Mouse (Mus musculus): ENCODE measurements around the gene Ift122. TPM values are rescaled to one million over a fixed set of nuclear protein-coding genes. Genes with fewer than 3 reads are reported as not detected.
"Not testable (repeated sequence)": the region's sequence is repeated elsewhere in the genome, so short reads cannot be mapped to it uniquely, and the experiment has no call there.

Gene Ift122
- total RNA-seq, 2 experiments from 2014 or later: 23.5 to 25.6 TPM

DNA sequence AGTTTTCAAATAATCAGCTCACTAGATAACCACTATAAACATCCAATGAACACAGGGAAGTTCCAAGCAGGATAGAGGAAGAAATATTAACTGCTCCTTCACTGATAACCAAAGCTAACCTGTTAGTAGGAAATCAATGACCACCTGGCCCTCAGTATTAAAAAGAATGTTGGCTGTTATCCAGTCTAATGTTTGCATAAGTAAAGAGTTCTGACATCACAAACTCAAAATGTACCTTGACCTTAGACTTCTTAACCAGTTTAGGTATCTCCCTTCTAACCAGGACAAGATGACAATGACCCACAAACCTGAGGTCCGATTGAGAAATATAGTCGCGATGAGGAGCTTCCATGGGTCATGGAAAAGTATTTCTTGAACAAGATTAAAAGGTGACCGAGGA, 8.3 kb upstream of the Ift122 start:
- DNase-seq (ENCODE audit: low spot score in 2 of 2): no peak

DNA sequence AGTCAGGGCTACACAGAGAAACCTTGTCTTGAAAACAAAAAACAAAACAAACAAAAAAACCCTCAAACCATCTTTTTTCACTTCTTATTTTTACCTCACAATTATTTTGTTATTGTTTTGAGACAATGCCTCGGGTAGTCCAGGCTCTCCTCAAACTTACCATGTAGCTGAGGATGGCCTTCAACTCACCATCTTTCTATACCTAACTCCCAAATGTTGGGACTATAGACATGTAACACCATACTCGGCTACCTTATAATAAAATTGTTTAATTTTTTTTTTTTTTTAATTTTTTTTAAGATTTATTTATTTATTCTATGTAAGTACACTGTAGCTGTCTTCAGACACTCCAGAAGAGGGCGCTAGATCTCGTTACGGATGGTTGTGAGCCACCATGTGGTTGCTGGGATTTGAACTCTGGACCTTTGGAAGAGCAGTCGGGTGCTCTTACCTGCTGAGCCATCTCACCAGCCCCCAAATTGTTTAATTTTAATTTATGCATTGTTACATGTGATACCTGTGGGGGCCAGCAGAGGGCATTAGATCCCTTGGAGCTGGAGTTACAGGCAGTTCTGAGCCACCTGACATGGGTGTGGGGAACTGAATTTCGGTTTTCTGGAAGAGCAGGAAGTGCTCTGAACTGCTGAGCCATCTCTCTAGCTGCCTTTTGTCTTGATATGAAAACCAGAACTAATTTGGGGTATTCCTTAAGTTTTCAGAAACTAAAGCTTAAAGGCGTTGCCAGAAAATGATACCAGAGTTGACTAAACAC, 6.4 kb upstream of the Ift122 start:
- peak in 1 of 2 experiments; percentile 30 for DNase-seq (ENCODE audit: low spot score in 2 of 2)

DNA sequence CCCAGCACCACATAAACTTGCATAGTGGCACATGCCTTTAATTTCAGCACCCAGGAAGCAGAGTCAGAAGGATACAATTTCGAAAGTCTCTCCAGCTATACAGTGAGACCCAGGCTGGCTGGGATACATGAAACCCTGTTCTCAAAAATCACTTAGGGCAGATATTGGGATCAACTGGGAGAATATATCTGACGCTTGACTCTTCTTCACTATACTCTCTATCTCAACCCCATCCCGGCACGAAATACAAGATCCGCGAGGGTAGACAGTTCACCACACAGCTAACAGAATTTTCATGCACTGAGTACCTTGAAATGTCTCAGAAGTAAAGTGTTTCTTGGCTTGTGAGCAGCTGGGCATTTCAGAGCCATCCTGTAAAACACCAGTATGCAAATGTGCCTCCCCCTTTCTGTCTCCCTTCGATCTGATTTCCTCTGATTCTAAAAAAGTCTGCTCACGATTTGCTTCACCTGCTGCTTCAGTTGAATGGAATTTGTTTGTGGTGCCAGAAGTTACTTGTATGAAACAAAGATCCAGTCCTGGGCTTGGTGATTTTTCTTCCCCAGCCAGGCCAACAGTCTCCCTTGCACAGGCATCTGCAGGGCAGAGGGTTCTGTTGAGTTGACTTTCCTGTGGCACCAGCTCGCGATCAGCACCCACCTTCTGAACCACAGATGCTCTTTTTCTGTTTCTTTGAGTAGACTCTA, 4.5 kb upstream of the Ift122 start:
- no peak for DNase-seq (ENCODE audit: low spot score in 2 of 2)

DNA sequence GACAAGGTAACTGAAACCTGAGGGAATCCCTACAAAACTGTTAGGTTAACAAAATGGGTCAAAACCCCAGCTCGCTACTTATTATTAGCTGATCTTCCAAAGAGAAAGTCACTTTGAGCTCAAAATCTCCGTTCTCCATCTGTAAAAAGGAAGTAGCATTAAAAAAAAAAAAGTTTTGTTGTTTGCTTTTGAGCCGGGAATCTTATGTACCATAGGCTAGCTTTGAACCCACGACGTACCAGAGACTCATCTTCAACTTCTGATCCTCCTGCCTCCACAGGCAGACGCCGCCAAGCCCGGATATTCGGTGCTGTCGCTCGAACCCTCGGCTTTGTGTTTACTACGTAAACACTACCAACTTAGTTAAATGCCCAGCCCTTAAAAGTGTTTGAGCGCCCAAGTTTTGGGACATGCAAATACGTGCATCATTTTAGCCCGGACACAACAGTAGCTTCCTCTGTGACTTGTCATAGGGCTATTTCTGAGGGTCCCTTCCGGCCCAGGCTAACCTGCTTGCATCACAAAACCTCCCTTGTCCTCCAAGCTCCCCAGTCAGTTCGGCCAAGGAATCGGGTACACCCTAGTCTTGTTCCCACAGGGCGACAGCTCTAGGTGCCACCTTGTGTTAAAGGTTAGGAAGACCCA, 702 bp upstream of the Ift122 start:
- DNase-seq (ENCODE audit: low spot score in 2 of 2): no peak

DNA sequence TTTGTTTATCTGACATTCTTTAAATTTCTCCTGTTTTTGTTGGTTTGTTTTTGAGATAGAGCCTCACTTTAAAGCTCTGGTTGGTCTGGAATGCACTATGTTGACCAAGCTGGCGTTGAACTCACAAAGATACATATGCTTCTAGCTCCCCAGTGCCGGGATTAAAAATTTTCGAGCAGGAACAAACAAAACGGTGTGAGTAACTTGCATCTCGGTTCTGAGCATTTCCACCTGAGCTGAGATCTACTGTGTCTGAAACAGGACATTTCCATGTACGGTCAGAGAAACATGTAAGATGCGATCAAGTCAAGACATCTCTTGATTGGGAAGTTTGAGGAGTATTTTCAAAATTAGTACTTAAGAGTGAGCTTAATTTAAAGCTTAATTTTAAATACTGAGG, 715 bp downstream of the Ift122 start:
- no peak for DNase-seq (ENCODE audit: low spot score in 2 of 2)

DNA sequence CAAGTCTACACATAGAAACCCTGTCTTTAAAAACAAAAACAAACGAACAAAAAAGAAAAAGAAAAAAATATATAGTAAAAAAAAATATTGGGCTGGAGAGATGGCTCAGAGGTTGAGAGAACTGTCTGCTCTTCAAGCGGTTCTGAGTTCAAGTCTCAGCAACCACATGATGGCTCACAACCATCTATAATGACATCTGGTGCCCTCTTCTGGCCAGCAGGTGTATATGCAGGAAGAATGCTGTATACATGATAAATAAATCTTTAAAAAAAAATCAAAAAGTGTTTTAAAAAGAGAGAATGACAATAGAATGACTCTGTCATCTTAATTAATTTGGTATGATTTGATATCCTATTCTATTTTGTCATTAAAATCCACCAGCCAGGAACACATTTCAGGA, 1.2 kb downstream of the Ift122 start:
- DNase-seq (ENCODE audit: low spot score in 2 of 2): no peak

DNA sequence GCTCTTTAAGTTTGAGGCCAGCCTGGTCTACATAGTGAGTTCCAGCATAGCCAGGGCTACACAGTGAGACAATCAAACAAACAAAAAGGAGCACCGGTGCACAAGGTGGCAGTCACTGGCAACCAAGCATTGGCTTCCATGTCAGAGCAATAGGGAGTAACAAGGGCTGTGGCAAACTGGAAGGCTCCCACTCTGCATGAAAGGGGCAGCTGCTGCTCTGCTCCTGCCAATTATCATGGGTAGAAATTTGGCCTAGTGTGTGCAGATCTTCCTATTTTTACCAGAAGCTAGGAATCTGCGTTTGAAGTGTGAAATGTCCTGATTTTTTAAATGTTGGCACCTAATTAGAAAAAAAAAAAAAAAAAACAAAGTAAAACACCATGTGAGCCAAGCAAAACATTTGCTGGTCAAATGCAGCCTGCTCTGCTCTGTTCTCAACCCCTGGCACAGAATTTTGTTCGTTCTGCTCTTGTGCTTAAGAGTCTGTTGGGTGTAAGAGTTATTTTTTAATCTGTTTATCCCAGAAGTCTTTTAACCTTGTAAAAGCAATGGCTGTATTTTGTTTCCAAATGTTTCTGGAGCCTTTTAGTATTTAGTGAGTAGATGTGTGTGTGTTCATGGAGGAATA, 2.6 kb downstream of the Ift122 start:
- no peak for DNase-seq (ENCODE audit: low spot score in 2 of 2)

DNA sequence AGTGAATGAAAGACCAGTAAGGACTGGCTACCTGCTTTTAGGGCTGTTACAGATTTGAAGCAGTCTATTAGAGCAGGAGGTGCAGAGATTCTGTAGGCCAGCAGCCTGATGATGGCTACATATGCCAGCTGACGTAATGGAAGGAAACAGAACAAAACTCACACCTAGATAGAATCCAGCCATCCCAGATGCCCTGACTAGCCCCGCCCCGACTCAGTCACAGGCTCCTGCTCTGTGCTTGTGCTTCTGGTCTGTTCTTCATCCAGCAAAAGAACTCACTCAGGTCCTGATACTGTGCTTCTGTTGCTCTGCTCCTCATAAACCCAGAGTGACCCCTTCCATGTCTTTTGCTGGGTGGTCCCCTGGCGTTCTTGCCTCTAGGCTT, 3.1 kb downstream of the Ift122 start:
- DNase-seq (ENCODE audit: low spot score in 2 of 2): no peak

DNA sequence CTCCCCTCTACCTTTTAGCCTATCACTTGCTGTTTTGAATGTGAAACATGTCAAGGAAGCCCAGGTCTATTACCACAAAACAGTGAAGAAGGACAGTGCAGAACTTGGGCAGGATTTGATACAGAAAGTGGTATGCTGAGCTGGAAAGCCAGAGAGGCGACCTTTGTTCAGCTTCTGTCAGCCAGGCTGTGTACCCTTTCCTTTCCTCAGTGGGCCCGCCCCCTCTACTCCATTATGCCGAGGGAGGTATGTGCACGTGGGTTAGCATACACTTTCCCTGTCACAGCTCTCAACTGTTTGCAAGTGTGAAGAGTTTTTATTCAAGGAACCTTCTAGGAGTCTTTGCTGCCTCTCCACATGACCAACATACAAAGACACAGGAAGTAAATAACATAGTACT, 6.0 kb downstream of the Ift122 start:
- no peak for DNase-seq (ENCODE audit: low spot score in 2 of 2)

DNA sequence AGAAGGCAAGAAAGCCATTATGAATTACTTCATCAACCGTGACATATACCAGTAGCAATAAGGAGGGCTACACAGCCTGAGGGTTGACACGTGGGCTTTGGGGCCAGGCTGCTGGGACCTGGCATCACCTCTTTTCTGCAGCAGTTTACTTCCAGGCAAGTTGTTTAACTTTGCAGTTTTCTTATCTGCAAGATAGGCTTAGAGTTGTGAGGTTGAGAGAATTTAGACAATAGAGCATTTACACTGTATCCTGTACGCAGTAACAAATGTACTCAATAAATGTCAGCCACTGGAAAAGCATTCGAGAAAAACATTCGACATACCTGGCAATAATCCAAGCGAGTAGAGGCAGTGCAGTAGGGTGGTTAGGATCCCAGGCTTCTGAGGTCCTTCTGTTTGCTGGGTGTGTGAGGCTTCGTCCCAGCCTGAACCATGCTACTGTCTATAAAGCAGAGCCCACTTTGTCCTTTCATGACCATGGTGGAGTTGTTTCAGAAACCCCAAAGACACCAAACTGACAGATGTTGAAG, 6.8 kb downstream of the Ift122 start:
- no peak for DNase-seq (ENCODE audit: low spot score in 2 of 2)

DNA sequence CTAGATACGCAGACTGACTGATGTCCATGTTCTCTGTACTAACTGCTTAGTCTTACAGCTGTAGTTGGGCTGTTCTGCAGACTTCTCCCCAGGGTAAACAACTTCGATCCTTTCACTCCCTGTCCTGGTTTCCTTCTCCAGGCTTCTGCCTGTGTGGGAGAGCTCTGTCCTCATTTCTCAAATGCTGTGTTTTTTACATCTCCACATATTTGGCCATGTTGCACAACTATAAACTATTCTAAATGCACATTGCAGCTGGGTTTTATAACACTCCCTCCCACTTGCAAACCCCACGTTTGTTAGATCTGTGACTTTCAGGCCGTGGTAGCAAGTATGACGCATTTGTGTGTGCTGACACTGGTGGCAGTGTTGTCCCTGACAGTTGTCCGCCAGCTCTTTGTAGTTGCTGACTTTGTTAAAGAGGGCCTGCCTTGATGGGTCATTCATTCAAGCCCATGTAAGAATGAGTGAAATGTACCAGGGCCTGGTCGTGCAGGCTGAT, 10.1 kb downstream of the Ift122 start:
- no peak for DNase-seq (ENCODE audit: low spot score in 2 of 2)

DNA sequence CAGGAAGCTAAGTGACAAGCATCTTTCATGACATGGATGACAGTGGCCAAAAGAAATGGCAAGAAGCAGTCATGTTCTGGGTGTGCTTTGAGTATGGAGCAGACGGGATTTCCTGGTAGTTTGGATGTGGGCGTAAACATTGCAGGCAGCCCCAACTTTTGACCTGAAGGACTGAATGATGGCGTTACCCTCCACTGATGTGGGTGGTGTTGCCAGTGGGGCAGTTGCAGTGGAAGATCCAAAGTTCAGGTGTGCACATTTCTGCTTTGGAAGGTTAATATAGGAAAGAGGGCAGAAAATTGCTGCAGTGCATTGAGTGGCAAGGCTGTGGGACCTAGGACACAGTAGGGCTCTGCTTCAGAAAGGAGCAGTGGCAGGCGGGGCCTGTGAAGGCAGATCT, 12.0 kb downstream of the Ift122 start:
- no peak for DNase-seq (ENCODE audit: low spot score in 2 of 2)

DNA sequence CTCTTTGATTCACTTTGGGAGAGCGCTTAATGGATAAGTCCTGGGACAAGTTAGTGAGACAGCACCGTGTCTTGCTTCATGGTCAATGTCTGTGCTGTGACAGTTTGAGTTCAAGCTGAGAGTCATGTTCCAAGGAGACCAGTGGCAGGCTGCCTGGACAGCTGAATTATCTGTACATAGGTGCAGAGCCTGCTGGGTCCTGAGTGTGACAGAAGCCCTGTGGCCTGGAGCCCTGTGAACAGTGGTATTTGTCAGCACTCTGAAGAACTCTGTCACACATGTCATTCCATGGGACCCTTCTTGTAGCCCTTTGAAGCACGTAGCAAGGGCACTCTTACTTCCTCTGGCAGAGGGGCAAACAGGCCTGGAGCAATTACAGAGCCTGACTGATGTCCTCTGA, 13.9 kb downstream of the Ift122 start:
- not testable (repeated sequence) for DNase-seq (ENCODE audit: low spot score in 2 of 2)

DNA sequence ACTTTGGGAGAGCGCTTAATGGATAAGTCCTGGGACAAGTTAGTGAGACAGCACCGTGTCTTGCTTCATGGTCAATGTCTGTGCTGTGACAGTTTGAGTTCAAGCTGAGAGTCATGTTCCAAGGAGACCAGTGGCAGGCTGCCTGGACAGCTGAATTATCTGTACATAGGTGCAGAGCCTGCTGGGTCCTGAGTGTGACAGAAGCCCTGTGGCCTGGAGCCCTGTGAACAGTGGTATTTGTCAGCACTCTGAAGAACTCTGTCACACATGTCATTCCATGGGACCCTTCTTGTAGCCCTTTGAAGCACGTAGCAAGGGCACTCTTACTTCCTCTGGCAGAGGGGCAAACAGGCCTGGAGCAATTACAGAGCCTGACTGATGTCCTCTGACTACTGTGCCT, 18.0 kb downstream of the Ift122 start:
- not testable (repeated sequence) for DNase-seq (ENCODE audit: low spot score in 2 of 2)

DNA sequence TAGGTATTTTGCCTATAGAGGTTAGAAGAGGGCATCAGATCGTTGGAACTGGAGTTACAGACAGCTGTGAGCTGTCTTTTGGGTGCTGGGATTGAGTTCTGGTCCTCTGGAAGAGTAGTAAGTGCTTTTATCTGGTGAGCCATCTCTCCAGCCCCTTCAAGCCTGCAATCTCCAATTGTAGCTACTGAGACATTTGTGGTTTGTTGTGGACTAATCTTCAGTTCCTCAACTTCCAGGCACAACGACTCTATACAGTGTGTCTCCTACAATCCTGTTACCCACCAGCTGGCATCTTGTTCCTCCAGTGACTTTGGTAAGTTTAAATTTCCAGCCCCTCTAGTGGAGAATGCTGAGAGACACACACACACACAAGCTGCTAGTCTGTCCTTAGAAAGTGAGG, 24.0 kb downstream of the Ift122 start:
- DNase-seq (ENCODE audit: low spot score in 2 of 2): no peak

DNA sequence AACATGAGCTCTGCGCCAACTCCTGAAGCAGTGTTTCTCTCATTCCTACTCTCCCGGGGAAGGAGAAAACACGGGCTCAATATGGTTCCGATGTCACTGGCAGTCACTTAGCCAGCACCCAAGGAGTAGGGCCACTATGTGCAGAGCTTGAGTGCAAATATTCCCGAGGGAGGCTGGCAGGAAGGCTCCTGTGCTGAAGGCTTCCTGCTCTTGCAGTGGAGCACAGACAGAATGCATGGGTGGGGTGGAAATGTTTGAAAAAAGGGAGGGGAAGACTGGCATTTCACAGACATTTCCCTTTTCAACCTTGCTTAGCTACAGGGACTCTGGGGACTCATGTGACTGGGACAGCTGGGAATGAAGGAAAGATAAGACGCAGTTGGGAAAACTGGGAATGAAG, 25.4 kb downstream of the Ift122 start:
- no peak for DNase-seq (ENCODE audit: low spot score in 2 of 2)

DNA sequence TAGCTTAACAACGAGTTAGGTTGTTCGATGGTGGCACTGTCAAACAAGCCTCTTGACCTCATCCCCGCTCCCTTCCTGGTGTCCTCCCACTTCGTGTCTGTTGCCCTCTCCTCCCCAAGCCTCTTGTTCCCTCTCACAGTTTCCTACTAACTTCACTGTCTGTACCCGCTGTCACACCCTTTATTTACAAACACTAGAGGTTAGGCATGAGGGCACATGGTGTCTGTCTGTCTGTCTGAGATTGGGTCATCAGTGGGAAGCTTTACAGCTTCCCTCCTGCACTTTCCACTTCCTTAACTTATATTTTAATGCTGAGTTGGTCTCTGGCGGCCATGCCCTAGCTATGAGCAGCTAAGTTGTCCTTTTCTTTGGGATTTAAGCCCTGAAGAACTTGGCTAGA, 26.5 kb downstream of the Ift122 start:
- DNase-seq (ENCODE audit: low spot score in 2 of 2): no peak

DNA sequence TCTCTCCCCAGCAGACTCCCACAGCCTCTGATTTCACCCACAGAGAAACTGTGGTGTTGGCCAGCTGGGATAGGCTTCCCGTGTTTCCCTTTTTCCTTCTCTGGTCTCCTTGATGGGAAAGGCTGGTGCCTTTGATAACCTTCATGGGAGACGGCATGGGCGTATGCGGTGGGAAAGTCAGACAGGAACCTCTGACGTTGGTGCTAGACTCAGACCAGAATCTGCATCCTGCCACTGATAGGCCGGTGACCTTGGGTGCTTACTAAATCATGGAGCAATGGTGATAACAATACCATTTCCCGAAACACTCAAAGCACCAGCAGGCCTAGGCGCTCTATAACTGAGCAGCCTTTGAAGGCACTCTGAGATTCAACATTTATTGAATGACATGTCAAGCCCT, 27.5 kb downstream of the Ift122 start:
- DNase-seq (ENCODE audit: low spot score in 2 of 2): no peak

DNA sequence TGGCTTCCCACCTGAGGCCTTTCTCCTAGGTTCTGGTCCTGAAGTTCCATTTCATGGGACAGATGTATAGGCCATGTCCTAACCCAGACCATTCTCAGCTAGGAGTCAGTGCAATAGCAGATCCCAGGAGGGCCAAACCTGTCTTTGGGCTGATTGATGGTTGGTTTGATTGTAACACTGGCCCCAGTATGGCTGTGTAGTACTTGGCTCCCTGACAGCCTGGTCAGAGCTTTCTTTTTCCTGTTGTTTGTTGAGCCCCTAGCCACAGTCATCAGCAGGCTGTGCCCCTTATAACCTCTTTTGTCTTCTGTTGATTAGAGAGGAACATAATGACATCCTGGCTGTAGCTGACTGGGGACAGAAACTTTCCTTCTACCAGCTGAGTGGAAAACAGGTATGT, 30.7 kb downstream of the Ift122 start:
- no peak for DNase-seq (ENCODE audit: low spot score in 2 of 2)

DNA sequence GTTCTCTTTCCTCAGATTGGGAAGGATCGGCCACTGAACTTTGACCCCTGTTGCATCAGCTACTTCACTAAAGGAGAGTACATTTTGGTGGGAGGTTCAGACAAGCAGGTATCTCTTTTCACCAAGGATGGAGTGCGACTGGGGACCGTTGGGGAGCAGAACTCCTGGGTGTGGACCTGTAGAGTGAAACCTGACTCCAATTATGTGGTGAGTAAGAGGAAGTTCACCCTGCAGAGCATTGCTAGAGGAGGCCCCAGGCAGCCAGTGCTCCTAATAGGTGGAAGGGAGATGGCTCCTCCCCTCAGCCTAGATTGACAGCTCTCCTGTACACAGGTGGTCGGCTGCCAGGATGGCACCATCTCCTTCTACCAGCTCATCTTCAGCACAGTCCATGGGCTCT, 33.6 kb downstream of the Ift122 start:
- DNase-seq (ENCODE audit: low spot score in 2 of 2): no peak

DNA sequence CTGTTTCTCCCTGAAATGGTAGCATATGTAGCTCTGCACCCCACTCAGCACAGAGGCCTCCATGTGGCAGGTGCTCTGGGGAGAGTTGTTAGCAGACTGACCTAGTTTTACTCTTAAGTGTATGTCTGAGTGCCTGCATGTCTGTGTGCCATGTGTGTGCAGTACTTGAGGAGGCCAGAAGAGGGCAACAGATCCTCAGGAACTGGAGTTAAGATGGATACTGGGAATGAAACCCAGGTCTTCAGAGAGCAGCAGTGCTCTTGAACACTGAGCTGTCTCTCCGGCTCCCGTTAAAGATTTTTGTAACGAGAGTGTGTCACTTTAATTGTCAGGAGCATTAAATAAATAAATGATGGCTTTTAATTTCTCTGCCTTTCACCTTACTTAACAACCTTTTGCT, 35.0 kb downstream of the Ift122 start:
- no peak for DNase-seq (ENCODE audit: low spot score in 2 of 2)

DNA sequence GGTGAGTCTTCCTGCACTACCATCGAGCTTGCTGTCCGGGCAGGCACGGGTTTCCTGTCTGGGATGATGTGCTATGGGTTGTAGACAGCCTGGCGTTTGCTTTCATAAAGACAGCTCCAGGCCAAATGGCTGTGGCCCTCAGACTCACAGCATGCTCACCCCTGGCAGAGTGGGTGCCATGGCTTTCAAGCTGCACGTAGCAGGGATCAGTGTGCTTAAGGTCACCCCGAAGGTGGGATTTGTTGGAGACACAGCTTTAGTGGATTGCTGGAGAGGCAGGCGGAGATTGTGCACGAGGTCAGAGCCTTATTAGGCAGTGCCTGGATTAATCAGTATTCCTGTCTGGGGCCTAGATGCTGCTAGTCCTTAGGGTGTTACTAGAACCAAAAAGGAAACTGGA, 37.3 kb downstream of the Ift122 start:
- DNase-seq (ENCODE audit: low spot score in 2 of 2): no peak

Data from adrenal gland, postnatal 4 days (tissue).